Mouse (Mus musculus) embryonic facial prominence, embryonic 14.5 days (tissue): ENCODE results near the gene Capn1. TPM values are rescaled to one million over a fixed set of nuclear protein-coding genes. Genes with fewer than 3 reads are reported as not detected.
A peak's percentile ranks its signal among the peaks of the same experiment; 100 is the strongest.

Experiments used
- ATAC-seq: fragments of 200-750 bp; cut with Nextera tagmentation; 2 replicates; pipeline ENCODE4 v1.8.0; 2017; ENCODE audit warnings: low read depth, moderate number of reproducible peaks, moderate TSS enrichment
- DNase-seq: peaks from one replicate; pipeline ENCODE4 v3.0.0-alpha.2; 2015; ENCODE audit warnings: low spot score
- H3K27ac ChIP-seq: fragments of 300-500 bp; sonication (generic); replicated peaks from 2 replicates; pipeline ENCODE4 v1.5.1; 2014; ENCODE audit warnings: low read depth, mild to moderate bottlenecking, low read length, moderate library complexity
- H3K27me3 ChIP-seq: fragments of 300-500 bp; sonication (generic); replicated peaks from 2 replicates; pipeline ENCODE4 v1.6.1; 2014; ENCODE audit warnings: low read length; ENCODE audit not compliant: control insufficient read depth, insufficient read depth
- H3K36me3 ChIP-seq: fragments of 300-500 bp; sonication (generic); 2 replicates; pipeline ENCODE4 v1.6.1; 2014; ENCODE audit warnings: low read length, mixed read lengths; ENCODE audit not compliant: control insufficient read depth, insufficient read depth
- H3K4me1 ChIP-seq: fragments of 300-500 bp; sonication (generic); 2 replicates; pipeline ENCODE4 v1.6.1; 2014; ENCODE audit warnings: antibody characterized with exemption, low read length; ENCODE audit not compliant: control insufficient read depth, insufficient read depth
- H3K4me2 ChIP-seq: fragments of 300-500 bp; sonication (generic); 2 replicates; pipeline ENCODE4 v1.6.1; 2014; ENCODE audit warnings: low read depth, mild to moderate bottlenecking, low read length, moderate library complexity, mixed read lengths
- H3K4me3 ChIP-seq: fragments of 300-500 bp; sonication (generic); 2 replicates; pipeline ENCODE4 v1.5.1; 2014; ENCODE audit warnings: low read depth, mild to moderate bottlenecking, low read length
- H3K9ac ChIP-seq: fragments of 300-500 bp; sonication (generic); 2 replicates; pipeline ENCODE4 v1.6.1; 2014; ENCODE audit warnings: low read depth, mild to moderate bottlenecking, low read length, moderate library complexity, mixed read lengths
- H3K9me3 ChIP-seq: fragments of 300-500 bp; sonication (generic); 2 replicates; pipeline ENCODE4 v1.6.1; 2016; ENCODE audit warnings: low read length; ENCODE audit not compliant: control insufficient read depth
- WGBS: fragments of 180-500 bp; shearing (Covaris S2); extraction: QIAGEN DNeasy Blood & Tissue Kit; methylation state at CpG from one replicate; pipeline ENCODE4 v1.1.7; 2014; 5-methylcytosine and 5-hydroxymethylcytosine counted together
- polyA plus RNA-seq: library from polyadenylated mRNA; unstranded; fragments of >200 nt; fragmentation: Nextera tagmentation; extraction: Ambion mirVana; gene quantifications from 2 replicates; pipeline ENCODE4 v1.2.1, GENCODE M21; 2014

The Capn1 gene
- polyA plus RNA-seq, 1 experiment from 2014 or later, result 16.8 TPM

- Histone ChIP-seq H3K27ac (no peak overlapping the region), H3K9me3 (no peaks in the 10 kb centered on the region), H3K36me3 (peaks cover 57% of the 10 kb centered on the region), H3K4me3 (peak overlapping the region; percentile 49), H3K4me2 (peak overlapping the region; percentile 68), H3K9ac (peak overlapping the region; percentile 94), H3K27me3 (no peaks in the 10 kb centered on the region), H3K4me1 (peaks cover 9% of the 10 kb centered on the region)
- ATAC-seq (no peak), DNase-seq (no peak)
- 56% methylated on average over 4 of the region's 4 CpGs for WGBS
Observed at GRCm38 (mm10) chr19:6056696-6057095, 41.0 kb upstream of the Capn1 start.

GRCm38 (mm10) chr19:6054296-6054695, 38.6 kb upstream of the Capn1 start:
- no peak overlapping the region for H3K9ac ChIP-seq
- H3K4me1 ChIP-seq, result peaks cover 9% of the 10 kb centered on the region
- H3K9me3 ChIP-seq, result no peaks in the 10 kb centered on the region
- peaks cover 74% of the 10 kb centered on the region for H3K36me3 ChIP-seq
- no peak overlapping the region for H3K27ac ChIP-seq
- no peak for ATAC-seq
- no peak overlapping the region for H3K4me2 ChIP-seq
- WGBS, result 85% methylated on average over 5 of the region's 5 CpGs
- DNase-seq, result no peak
- H3K4me3 ChIP-seq, result no peak overlapping the region
- no peaks in the 10 kb centered on the region for H3K27me3 ChIP-seq

- no peak overlapping the region for H3K4me2 ChIP-seq
- H3K36me3 ChIP-seq, result peaks cover 81% of the 10 kb centered on the region
- DNase-seq, result no peak
- no peaks in the 10 kb centered on the region for H3K27me3 ChIP-seq
- H3K9me3 ChIP-seq, result no peaks in the 10 kb centered on the region
- no peak overlapping the region for H3K27ac ChIP-seq
- H3K9ac ChIP-seq, result no peak overlapping the region
- no peak for ATAC-seq
- H3K4me1 ChIP-seq, result peaks cover 12% of the 10 kb centered on the region
- H3K4me3 ChIP-seq, result no peak overlapping the region
- WGBS, result 90% methylated on average over 6 of the region's 7 CpGs
Observed at GRCm38 (mm10) chr19:6052516-6052915, 36.8 kb upstream of the Capn1 start.

- Histone ChIP-seq H3K4me1 (peaks cover 16% of the 10 kb centered on the region), H3K4me3 (no peak overlapping the region), H3K27ac (no peak overlapping the region), H3K4me2 (0 out of 2 replicates have a peak overlapping the region, but pooled peaks have one; percentile 93), H3K36me3 (peaks cover 59% of the 10 kb centered on the region), H3K27me3 (no peaks in the 10 kb centered on the region), H3K9ac (no peak overlapping the region), H3K9me3 (no peaks in the 10 kb centered on the region)
- ATAC-seq (no peak), DNase-seq (no peak)
- 84% methylated on average over 11 of the region's 11 CpGs for WGBS
Observed at GRCm38 (mm10) chr19:6048681-6049410, 33.1 kb upstream of the Capn1 start.

- peaks cover 49% of the 10 kb centered on the region for H3K36me3 ChIP-seq
- WGBS, result 88% methylated on average over 8 of the region's 8 CpGs
- no peaks in the 10 kb centered on the region for H3K27me3 ChIP-seq
- ATAC-seq (no peak), DNase-seq (no peak)
- peaks cover 16% of the 10 kb centered on the region for H3K4me1 ChIP-seq
- no peaks in the 10 kb centered on the region for H3K9me3 ChIP-seq
- H3K9ac ChIP-seq, result peak overlapping the region; percentile 76
- peak overlapping the region; percentile 93 for H3K4me2 ChIP-seq
- H3K4me3 ChIP-seq, result peak overlapping the region; percentile 89
- peak overlapping the region; percentile 96; the same call in 1 of the 2 replicates for H3K27ac ChIP-seq
Observed at GRCm38 (mm10) chr19:6047899-6048166, 32.1 kb upstream of the Capn1 start.

GRCm38 (mm10) chr19:6047154-6047898, 31.6 kb upstream of the Capn1 start:
- Histone ChIP-seq H3K9ac (peak overlapping the region; percentile 76), H3K36me3 (peaks cover 44% of the 10 kb centered on the region), H3K27me3 (no peaks in the 10 kb centered on the region), H3K4me1 (peaks cover 16% of the 10 kb centered on the region), H3K4me2 (peak overlapping the region; percentile 93), H3K4me3 (peak overlapping the region; percentile 89), H3K9me3 (no peaks in the 10 kb centered on the region), H3K27ac (peak overlapping the region; percentile 96)
- ATAC-seq, result no peak
- no peak for DNase-seq
- 3% methylated on average over 13 of the region's 44 CpGs for WGBS

GRCm38 (mm10) chr19:6046294-6047153, 30.8 kb upstream of the Capn1 start, which contains the start of gene Syvn1:
Gene Syvn1, plus strand, starts transcription at chr19:6046576.
- Histone ChIP-seq H3K9ac (peak within 1 kb of the TSS; percentile 76), H3K36me3 (peaks cover 36% of the 10 kb centered on the region), H3K9me3 (no peaks in the 10 kb centered on the region), H3K4me2 (peak within 1 kb of the TSS; percentile 93), H3K4me3 (peak within 1 kb of the TSS; percentile 89), H3K27me3 (no peaks in the 10 kb centered on the region), H3K27ac (peak within 1 kb of the TSS; percentile 96), H3K4me1 (peaks cover 16% of the 10 kb centered on the region)
- ATAC-seq (peak; percentile 93), DNase-seq (peak; percentile 98)
- under 1% methylated on average over 55 of the region's 65 CpGs for WGBS
